Mouse (Mus musculus) lung, postnatal 36 days (tissue): ENCODE results near the gene Gm26965.
A peak's percentile ranks its signal among the peaks of the same experiment; 100 is the strongest.

Source experiments
- DNase-seq: peaks from one replicate; pipeline ENCODE4 v3.0.0; 2022; ENCODE audit warnings: mixed read lengths

Gene Gm26965

DNA sequence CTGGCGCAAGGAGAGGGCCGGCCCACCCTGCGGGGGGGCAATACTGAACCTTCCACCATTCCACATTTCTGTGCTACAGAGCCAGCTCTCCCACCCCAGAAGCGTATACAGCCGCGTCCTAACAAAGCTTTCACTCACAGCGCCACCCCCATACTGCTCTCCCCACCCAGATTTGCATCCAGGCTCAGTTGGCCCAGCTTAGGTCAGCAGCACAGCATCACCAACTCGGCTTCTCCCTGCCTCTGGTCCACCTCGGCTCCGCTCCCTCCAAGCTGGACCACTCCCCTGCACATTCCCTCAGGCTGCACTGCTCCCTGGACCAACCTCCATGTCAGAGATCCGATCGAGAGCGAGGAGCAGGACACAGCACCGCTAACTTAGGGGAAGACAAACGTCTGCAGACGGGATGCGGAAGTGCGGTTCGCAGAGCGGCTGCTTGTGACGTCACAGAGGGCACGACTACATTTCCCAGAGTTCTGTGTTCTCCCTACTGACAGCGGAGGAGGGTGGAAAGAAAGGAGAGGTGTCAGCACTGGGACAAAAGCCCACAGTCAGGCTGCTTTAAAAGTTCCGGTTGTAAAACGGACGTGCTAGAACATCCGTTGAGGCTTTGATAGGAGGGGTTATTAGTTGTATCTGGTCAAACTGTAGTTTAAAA is at the start of gene Gm26965, which contains the start of gene Zfp87:
Gm26965 (minus strand) TSS at position 399 of the 658 bp plus-strand sequence.
Zfp87 (minus strand) TSS at position 425 of the 658 bp plus-strand sequence.
- DNase-seq, result peak; percentile 97

DNA sequence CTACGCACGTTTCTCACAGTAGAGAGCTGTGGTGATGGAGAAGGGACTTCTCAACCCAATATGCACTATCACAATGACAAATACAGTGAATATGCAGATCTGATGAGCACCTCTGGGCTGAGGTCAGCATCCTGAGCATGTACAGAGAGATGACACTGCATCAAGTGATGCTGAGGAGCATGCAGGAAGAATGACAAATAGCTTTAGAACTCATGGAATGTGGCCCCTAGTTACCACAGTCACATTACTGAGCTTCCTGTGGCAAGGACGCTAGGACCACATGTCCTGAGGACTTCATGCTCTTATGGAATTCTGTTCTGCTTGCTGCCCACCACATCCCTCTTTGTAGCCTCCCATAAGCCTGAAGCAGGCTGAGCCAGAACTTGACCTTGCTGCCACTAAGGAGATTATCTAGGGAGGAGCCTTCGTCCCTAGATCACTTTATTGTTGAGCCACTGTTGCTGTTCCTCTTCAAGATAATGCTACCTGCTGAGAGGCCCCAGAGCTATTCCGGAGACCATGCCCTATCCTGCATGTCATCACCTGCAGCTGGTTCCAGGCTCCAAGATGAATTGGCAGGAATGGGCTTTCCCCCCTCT is 46.7 kb upstream of the Gm26965 start:
- no peak for DNase-seq

DNA sequence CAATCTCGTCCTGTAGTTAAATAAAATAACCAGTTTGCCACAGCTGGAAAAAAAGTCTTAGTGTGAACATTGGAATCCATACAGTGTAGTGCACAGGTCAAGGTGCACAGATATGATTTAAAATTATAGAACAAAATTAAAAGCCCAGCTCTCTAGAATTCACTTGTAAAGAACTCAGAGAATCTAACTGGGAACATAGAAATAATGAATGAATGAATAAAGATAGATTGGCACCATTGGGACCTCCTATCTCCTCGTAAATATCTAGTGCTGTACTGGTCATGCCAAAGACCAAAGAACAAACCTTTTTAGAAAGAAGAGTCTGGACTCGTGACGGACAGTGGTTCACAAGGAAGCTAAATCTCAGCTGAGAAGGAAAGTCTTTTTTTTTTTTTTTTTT is 27.8 kb upstream of the Gm26965 start, which contains the start of gene Zfp748:
Zfp748 (minus strand) TSS at position 101 of the 400 bp plus-strand sequence.
- DNase-seq, result no peak

DNA sequence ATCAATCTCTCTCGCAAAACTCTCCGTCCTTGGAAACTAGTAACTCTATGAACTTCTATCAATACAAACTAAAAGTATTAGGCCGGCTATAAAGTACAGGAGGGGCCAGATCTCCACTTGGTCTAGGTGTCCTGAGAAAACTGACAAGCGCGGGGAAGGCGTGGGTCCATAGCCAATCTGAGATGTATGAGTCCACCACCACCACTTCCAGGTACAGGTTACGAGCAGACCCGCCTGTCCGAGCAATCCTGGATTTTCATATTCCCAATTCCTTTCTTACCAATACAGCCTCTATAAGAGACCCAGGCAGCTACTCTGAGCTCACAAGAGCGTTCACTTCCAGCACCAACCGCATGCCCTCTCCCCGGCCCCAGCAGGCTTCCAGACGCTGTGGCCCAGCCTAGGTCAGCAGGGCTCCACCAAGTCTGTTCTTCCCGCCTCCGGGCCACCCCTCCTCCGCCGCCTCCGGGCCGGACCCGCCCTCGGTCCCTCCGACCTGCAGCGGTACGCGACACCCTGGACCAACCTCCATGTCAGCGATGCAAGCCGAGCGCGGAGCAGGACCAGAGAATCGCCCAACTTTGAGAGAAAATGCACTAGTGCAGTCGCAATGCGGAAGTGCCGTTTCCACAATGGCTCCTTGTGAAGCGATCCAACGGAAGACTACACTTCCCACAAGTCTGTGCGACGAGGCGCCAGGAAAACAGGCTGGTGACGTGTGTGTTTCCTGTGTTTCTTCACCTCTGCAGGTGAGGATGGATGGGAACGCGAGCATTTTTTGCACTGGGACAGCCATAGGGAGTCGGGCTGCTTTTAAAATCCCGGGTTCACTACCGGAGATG is 26.8 kb upstream of the Gm26965 start:
- DNase-seq, result peak; percentile 96

DNA sequence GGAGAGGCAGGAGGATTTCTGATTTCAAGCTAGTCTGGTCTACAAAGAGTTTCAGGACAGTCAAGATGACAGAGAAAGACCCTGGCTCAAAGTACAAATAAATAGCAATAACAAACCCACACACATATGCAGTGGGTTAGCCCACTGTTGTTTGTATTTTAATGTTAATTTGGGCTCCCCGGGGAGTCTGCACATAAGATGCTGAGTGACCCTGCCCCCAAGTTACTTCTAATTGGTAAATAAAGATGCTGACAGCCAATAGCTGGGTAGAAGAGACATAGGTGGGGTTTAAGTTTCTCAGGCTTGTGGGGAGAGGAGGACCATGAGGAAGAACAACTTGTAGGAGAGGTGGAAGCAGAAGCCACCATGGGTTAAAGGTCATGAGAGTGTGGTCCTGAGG is 20.0 kb upstream of the Gm26965 start:
- no peak for DNase-seq

DNA sequence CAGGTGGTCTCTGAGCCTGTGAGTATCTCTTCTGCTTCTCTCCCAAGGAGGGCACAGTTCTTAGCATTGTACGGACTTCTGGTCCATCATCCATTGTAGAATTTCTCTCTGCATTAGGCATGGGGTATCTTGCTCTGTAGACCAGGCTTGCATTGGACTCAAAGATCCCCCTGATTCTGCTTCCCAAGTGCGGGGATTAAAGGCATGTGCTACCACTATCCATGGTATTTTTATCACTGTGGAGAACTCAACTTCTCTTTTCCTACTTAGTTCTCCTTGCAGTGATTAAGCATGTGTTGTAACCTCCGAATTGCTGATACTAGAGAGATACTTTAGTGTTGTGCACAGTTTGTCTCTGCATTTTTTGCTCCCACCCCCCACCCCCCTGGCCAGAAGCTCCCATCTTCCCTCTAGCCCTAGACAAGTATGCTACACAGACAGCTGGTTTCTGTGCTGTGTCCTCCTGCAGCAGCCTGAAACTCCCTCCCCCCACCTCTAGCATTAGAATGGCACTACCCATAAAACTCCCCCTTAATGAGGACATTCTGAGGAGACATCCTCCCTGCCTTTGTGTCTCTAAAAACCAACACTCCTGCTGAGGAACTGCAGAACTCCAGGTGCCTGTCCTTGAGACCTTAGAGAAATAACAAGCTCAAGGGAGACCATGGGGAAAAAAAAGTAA is 1.2 kb upstream of the Gm26965 start:
- no peak for DNase-seq

DNA sequence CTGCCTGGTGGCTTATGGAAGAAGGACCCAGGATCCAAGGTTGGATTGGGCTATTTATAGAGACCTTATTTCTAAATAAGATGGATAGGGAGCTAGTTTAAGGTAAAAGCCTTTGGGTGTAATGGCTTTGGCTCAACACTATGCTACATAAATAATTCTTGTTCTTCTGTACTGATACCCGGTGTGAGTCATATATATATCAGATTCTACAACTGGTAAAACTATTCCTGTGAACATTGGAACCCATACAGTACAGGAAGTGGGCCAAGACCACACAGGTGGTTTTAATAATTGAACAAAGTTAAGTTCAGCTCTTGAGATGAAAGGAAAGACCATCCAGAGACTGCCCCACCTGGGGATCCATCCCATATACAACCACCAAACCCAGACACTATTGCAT is 25.0 kb downstream of the Gm26965 start:
- DNase-seq, result no peak

DNA sequence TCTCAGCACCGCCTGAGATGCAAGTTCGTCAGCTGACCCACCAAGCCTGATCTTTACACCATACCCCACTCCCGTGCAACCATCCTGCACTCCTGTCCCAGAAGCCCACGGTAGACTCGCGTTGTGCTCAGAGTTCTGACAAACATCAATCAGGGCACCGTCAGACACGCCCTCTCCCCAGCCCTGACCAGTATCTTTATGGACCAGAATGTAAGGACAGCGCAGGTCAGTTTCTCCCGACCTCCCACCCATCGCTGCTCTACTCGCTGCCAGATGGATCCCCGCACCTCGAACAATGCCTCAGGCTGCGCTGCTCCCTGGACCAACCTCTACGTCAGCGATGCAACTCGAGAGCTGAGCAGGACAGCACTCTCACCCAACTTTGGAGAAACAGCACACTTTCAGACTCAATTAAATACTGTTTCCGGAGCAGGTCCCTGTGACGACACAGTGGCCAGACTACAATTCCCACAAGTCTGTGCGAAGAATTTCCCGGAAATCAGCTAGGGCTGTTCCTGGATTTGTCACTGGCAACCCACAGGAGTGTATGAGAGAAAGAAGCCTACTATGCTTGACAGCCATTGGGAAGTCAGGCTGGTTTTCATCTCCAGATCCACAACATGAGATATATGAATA is 25.7 kb downstream of the Gm26965 start, which contains the start of gene Zfp58:
Zfp58 (minus strand) TSS at position 472 of the 636 bp plus-strand sequence.
- peak; percentile 95 for DNase-seq

DNA sequence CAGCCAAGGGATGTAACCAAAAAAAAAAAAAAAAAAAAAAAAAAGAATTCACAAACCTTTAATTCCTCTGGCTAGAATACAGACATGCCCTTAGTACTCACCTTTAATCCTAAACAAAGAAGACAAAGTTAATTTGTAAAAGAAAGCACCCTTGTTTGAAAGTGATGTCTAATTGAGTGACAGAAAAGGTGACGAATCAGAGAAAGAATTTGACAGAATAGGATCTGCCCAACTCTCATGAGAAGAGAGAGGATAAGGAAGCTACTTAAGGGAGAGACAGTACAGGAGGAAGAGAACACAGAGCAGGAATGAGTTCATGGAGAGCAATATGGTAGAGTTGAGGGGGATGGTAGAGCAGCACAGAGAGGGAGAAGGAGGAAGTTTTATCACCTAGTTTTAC is 30.3 kb downstream of the Gm26965 start:
- no peak for DNase-seq

DNA sequence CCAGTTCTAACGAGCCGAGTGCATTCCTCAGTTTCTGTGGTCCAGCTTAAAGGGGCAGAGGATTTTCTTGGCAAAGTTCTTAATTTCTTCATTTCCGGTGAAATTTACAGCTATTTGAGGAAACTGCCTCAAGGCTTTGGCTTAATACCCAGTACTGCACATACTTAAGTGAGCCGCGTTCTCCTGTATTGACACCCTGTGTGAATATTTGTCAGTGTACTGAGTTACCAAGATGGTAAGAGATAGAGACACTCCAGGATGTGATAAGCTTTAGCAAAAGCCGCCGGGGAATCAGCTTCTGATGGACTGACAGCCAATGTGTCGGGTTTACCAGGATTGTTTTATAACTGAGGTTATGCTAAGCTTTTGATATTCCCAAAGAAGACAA is 41.5 kb downstream of the Gm26965 start:
- DNase-seq, result peak; percentile 26

DNA sequence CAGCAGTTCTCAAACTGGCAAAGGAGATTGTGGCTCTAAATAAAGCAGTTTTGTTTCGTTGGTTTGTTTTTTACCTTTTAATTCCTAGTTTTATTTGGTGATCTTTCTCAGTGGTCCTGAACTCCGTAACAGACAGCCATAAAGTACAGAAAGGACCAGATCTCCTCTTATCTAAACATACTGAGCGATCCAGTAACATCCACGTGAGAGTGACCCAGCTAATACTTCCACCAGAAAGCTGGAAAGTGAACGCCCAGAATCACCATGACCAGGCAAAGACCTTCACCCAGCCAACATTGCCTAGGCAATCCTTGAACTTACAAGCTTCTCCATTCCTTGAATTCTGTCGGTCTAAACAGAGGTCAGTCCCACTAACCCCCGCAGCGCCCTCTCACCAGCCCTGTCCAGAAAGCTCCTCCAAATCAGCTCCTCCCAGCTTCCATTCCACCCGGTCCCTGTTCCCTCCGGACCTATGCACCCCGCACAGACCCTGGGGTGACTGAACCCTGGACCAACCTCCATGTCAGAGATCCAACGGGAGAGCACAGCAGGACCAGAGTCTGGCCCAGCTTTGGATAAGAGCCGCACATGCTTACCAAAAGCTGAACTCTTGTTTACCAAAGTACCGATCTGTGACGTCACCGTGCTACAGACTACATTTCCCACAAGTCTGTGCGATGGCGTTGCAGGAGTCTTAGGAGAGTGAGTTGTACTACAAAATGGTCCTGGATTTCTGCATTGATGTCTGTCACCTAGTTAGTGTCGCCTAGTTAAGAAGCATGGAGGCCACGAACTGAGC is 42.1 kb downstream of the Gm26965 start, which contains the start of gene Zfp874b:
Zfp874b (minus strand) TSS at position 634 of the 799 bp plus-strand sequence.
- DNase-seq, result peak; percentile 98

DNA sequence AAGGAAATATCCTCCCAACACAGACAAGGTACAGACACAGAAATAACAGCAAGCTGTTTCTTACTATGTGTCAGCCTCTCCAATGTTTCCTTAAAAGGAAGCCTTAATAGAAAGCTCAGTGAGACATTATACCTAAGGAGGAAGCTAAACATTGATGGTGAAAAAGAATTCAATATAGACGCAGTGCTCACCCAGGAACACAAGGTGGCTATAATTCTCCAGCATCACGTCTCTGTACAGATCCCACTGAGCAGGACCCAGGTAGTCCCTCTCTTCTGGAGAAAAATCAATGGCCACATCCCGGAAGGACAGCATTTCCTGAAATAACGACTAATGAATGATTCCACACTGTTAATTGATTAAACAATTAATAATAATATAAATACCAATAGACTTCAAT is 44.4 kb downstream of the Gm26965 start:
- DNase-seq, result no peak

DNA sequence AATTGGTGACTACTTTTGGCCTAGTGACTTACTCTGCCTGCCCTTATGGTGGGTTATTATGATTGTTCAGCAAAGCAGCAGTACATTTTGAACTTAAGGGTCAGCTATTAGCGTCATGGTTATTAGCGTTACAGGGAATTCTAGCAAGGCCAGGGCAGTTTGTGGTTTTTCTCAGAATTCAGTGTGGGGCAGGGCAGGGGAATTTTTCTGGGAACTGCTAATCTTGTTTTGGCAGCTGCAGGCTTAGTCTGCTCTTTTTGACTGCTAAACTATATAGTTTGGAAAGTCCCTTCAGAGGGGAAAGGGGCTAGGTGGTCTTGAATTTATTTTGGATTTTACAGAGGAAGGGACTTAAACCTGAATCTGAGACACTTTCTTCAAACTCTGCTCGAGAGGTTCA is 56.7 kb downstream of the Gm26965 start:
- DNase-seq, result no peak

DNA sequence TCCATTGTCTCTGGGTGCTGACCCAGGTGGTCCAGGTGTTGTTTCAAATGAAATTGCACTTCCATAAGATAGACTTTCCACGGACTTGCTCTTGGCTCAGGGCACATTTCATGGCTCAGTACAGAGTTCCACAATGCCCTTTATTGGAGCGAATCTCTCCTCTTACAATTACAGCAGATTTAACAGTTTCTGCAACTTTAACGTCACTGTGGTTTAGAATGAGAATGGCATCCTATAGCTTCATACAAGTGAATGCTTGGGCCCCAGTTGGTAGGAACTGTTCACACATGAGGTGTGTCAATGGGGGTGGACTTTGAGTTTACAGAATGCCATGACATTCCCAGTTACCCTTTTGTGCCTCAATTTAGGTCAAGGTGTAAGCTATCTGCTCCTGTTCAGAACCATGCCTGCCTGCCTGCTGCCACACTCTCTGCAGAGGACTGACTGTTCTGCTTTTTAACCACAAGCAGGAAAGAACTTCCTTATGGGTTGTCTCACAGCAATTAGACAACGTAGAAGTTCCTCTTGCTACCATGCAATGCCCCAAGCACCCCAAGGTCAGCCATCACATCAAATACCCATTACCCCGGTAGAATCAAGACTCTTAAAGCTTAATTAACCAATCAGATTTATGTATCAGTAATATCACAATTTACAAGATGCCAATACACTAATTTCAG is 62.3 kb downstream of the Gm26965 start:
- DNase-seq, result peak; percentile 21

DNA sequence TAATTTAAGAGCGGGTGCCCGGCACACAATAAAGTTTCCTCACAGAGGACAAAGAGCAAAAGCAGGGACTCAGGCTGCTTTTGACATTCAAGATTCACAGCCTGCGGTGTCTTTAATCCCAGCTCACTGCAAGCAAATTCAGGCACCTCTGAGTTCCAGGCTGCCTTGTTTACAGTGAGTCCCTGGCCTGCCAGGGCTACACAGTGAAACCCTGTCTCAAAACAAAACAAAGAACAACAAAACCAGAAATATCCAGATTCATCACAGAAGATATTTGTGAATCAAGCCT is 74.0 kb downstream of the Gm26965 start:
- DNase-seq, result no peak

DNA sequence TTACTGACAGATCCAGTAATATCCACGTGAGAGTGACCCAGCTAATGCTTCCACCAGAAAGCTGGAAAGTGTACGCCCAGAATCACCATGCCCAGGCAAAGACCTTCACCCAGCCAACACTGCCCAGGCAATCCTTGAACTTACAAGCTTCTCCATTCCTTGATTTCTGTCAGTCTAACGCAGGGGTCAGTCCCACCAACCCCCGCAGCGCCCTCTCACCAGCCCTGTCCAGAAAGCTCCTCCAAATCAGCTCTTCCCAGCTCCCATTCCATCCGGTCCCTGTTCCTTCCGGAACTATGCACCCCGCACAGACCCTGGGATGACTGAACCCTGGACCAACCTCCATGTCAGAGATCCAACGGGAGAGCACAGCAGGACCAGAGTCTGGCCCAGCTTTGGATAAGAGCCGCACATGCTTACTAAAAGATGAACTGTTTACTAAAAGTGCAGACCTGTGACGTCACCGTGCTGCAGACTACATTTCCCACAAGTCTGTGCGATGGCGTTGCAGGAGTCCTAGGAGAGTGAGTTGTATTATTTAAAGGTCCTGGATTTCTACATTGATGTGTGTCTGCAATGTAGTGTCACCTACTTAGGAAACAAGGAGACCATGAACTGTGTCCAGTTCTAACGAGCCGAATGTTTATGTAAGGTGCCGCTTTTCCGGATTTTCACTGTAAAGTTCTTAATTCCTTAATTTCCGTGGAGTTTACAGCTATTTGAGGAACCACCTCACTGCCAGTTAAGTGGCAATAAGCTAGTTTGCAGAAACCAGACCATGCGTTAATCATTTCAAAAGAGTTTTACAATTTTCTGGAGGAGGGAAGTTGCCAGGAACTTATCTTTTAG is 74.6 kb downstream of the Gm26965 start, which contains the start of gene Zfp874a:
Zfp874a (minus strand) TSS at position 453 of the 849 bp plus-strand sequence.
- DNase-seq, result peak; percentile 98
